Mouse (Mus musculus) stomach, embryonic 16.5 days (tissue): Measurements from ENCODE around the gene Mad2l2. TPM values are rescaled to one million over a fixed set of nuclear protein-coding genes. Genes with fewer than 3 reads are reported as not detected.
"Not testable (repeated sequence)": the region's sequence is repeated elsewhere in the genome, so short reads cannot be mapped to it uniquely, and the experiment has no call there.

Experiments
- ATAC-seq: fragments of 200-750 bp; cut with Nextera tagmentation; 2 replicates; pipeline ENCODE4 v1.8.0; 2017; ENCODE audit warnings: moderate number of reproducible peaks, moderate TSS enrichment; ENCODE audit not compliant: insufficient read depth, low FRiP score
- H3K27ac ChIP-seq: fragments of 300-500 bp; sonication (generic); 2 replicates; pipeline ENCODE4 v1.5.1; 2014; ENCODE audit warnings: low read length
- H3K27me3 ChIP-seq: fragments of 300-500 bp; sonication (generic); 2 replicates; pipeline ENCODE4 v1.6.1; 2014; ENCODE audit warnings: low read length, control low read depth, mixed read lengths; ENCODE audit not compliant: control insufficient read depth, insufficient read depth
- H3K36me3 ChIP-seq: fragments of 300-500 bp; sonication (generic); 2 replicates; pipeline ENCODE4 v1.6.1; 2014; ENCODE audit warnings: low read length; ENCODE audit not compliant: control insufficient read depth, insufficient read depth
- H3K4me1 ChIP-seq: fragments of 300-500 bp; sonication (generic); 2 replicates; pipeline ENCODE4 v1.6.1; 2014; ENCODE audit warnings: low read length, control low read depth, mixed read lengths; ENCODE audit not compliant: control insufficient read depth, insufficient read depth
- H3K4me2 ChIP-seq: fragments of 300-500 bp; sonication (generic); 2 replicates; pipeline ENCODE4 v1.6.1; 2014; ENCODE audit warnings: low read depth, low read length, mixed read lengths
- H3K4me3 ChIP-seq: fragments of 300-500 bp; sonication (generic); replicated peaks from 2 replicates; pipeline ENCODE4 v1.5.1; 2014; ENCODE audit warnings: mild to moderate bottlenecking, low read length
- H3K9ac ChIP-seq: fragments of 300-500 bp; sonication (generic); 2 replicates; pipeline ENCODE4 v1.6.1; 2014; ENCODE audit warnings: low read length
- H3K9me3 ChIP-seq: fragments of 300-500 bp; sonication (generic); replicated peaks from 2 replicates; pipeline ENCODE4 v1.6.1; 2016; ENCODE audit warnings: low read length, control low read depth; ENCODE audit not compliant: control insufficient read depth
- WGBS: fragments of 180-500 bp; shearing (Covaris S2); extraction: QIAGEN DNeasy Blood & Tissue Kit; methylation state at CpG from one replicate; pipeline ENCODE4 v1.1.7; 2014; 5-methylcytosine and 5-hydroxymethylcytosine counted together
- microRNA-seq: library from miRNA; unstranded; fragments of <30 nt; microRNA quantifications from one replicate; pipeline ENCODE4, GENCODE M21; 2016
- polyA plus RNA-seq: library from polyadenylated mRNA; unstranded; fragments of >200 nt; fragmentation: Nextera tagmentation; extraction: Ambion mirVana; gene quantifications from 2 replicates; pipeline ENCODE4 v1.2.1, GENCODE M21; 2015

The Mad2l2 gene
- polyA plus RNA-seq, 1 experiment from 2014 or later, result 35.1 TPM

DNA sequence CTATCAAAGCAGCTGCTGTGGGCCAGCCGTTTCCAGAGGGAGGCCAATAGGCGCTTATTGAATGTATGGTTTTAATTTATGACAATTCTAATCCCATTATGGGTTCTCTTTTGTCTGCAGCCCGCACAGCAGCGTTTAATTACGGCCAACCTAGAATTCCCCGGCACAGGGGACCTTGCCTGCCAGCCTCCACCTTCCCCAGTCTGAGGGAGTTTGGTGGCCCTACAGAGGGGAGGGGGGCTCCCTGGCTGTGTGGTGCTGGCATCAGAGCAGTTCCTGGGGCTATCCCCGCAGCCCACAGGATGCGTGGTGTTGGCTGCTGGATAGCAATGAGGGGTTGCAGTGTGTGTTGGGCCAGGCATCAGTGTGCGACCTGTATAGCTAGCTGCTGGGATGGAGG, 54.4 kb downstream of the Mad2l2 start:
- no peak overlapping the region for H3K9ac ChIP-seq
- no peaks in the 10 kb centered on the region for H3K9me3 ChIP-seq
- no peak overlapping the region for H3K27ac ChIP-seq
- no peaks in the 10 kb centered on the region for H3K27me3 ChIP-seq
- H3K4me3 ChIP-seq, result no peak overlapping the region
- no peaks in the 10 kb centered on the region for H3K4me1 ChIP-seq
- no peaks in the 10 kb centered on the region for H3K36me3 ChIP-seq
- no peak overlapping the region for H3K4me2 ChIP-seq
- 66% methylated on average over 9 of the region's 9 CpGs for WGBS
- no peak for ATAC-seq

DNA sequence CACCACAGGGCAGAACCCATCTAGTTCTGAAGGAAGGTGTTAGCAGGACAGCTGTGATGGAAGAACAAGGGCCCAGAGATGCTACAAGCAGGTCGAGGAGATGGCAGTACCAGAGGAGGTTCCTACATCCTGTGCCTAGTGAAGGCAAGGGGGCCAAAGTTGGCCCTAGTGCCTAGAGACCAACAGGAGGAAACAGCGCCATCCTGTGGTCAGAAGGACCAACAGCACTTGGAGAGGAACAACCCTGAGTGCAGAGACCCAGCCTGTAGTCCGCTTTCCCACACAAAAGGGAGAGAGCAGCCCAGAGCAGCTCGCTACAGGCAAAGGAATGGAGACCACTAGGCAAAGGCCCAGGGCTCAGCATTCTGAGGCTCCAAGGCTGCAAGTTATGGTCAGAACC, 55.6 kb downstream of the Mad2l2 start:
- ATAC-seq, result no peak
- no peak overlapping the region for H3K27ac ChIP-seq
- WGBS, result 65% methylated on average over 4 of the region's 4 CpGs

GRCm38 (mm10) chr4:148188767-148189166, 58.6 kb downstream of the Mad2l2 start:
- not testable (repeated sequence) for H3K4me3 ChIP-seq, ATAC-seq, H3K27me3 ChIP-seq, H3K36me3 ChIP-seq, H3K9ac ChIP-seq, H3K9me3 ChIP-seq, H3K4me1 ChIP-seq, H3K4me2 ChIP-seq, H3K27ac ChIP-seq
- WGBS, result 82% methylated on average over 1 of the region's 1 CpGs

More for the DNA sequence above, 55.6 kb downstream of the Mad2l2 start:
- Histone ChIP-seq H3K9ac (no peak overlapping the region), H3K4me2 (no peak overlapping the region), H3K27me3 (no peaks in the 10 kb centered on the region), H3K36me3 (no peaks in the 10 kb centered on the region), H3K9me3 (no peaks in the 10 kb centered on the region), H3K4me3 (no peak overlapping the region), H3K4me1 (no peaks in the 10 kb centered on the region)

GRCm38 (mm10) chr4:148192707-148193245, 62.6 kb downstream of the Mad2l2 start:
- Histone ChIP-seq H3K4me3 (no peak overlapping the region), H3K36me3 (no peaks in the 10 kb centered on the region), H3K27me3 (no peaks in the 10 kb centered on the region), H3K9me3 (no peaks in the 10 kb centered on the region), H3K27ac (no peak overlapping the region), H3K4me2 (no peak overlapping the region), H3K4me1 (no peaks in the 10 kb centered on the region), H3K9ac (no peak overlapping the region)
- no peak for ATAC-seq
- WGBS, result 30% methylated on average over 11 of the region's 11 CpGs

DNA sequence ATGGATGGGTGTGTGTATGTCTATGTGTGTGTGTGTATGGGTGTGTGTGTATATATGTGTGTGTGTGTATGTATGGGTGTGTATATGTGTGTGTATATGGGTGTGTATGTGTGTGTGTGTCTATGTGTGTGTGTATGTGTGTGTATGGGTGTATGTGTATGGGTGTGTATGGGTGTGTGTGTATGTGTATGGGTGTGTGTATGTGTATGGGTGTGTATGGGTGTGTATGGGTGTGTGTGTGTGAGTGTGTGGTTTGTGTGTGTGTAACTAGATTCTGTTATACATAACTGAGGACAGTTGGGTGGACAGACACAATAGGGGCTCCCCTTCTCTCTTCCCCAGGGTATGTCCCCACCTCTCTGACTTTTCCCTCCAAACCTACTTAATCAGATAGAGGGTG, 64.2 kb downstream of the Mad2l2 start:
- Histone ChIP-seq H3K4me3 (no peak overlapping the region), H3K9me3 (no peaks in the 10 kb centered on the region), H3K9ac (no peak overlapping the region), H3K4me1 (no peaks in the 10 kb centered on the region), H3K4me2 (no peak overlapping the region), H3K27me3 (no peaks in the 10 kb centered on the region), H3K36me3 (no peaks in the 10 kb centered on the region), H3K27ac (no peak overlapping the region)
- ATAC-seq, result 0 out of 2 replicates have a peak, but pooled peaks have one; percentile 10

Small RNA genes lying within 50 kb of the gene (microRNA-seq; reads per million reads assigned to microRNA genes)
- not detected for gene Mir7022

Other genes starting within 250 kb of the Mad2l2 start
- gene Mfn2, start 225.7 kb upstream of the Mad2l2 start, polyA plus RNA-seq, result 43.0 and 47.4 TPM in 2 replicates
- 56.2 and 56.4 TPM in 2 replicates for gene Plod1, start 193.6 kb upstream of the Mad2l2 start, polyA plus RNA-seq
- gene 2510039O18Rik, start 189.5 kb upstream of the Mad2l2 start, polyA plus RNA-seq, result 5.8 and 7.5 TPM in 2 replicates
- gene Nppb, start 144.6 kb upstream of the Mad2l2 start, polyA plus RNA-seq, result not detected in 2 replicates
- 0.18 TPM in 1 of 2 replicates, not detected in the other for gene Nppa, start 129.7 kb upstream of the Mad2l2 start, polyA plus RNA-seq
- 5.7 and 6.1 TPM in 2 replicates for gene Clcn6, start 91.6 kb upstream of the Mad2l2 start, polyA plus RNA-seq
- 26.0 and 26.7 TPM in 2 replicates for gene Mthfr, start 91.3 kb upstream of the Mad2l2 start, polyA plus RNA-seq
- 16.5 and 16.9 TPM in 2 replicates for gene Agtrap, start 42.4 kb upstream of the Mad2l2 start, polyA plus RNA-seq
- 0.04 and 0.06 TPM in 2 replicates for gene Draxin, start 314 bp downstream of the Mad2l2 start, polyA plus RNA-seq
- gene Fbxo6, start 21.8 kb downstream of the Mad2l2 start, polyA plus RNA-seq, result 16.2 and 17.4 TPM in 2 replicates
- gene Fbxo44, start 30.1 kb downstream of the Mad2l2 start, polyA plus RNA-seq, result 6.5 and 7.5 TPM in 2 replicates
- 0.29 and 0.58 TPM in 2 replicates for gene Fbxo2, start 30.2 kb downstream of the Mad2l2 start, polyA plus RNA-seq
- 0.12 and 0.19 TPM in 2 replicates for gene Disp3, start 157.6 kb downstream of the Mad2l2 start, polyA plus RNA-seq